Comparison of ENCODE assay signal across 8 mouse cellular contexts in genomic region chr5:134435836-134436331, GRCm38 (mm10). TPM values are rescaled to one million over a fixed set of nuclear protein-coding genes. Genes with fewer than 3 reads are reported as not detected.
A peak's percentile ranks its signal among the peaks of the same experiment; 100 is the strongest.
DNase-seq lines count a peak whose midpoint lies in the region; ATAC-seq and TF ChIP-seq lines count a peak whose summit lies in the region.

No protein-coding gene starts in this region.

- peak; percentile 64 for DNase-seq in liver, adult 2 months (ENCODE audit: extremely low read depth, low read depth, low spot score)
- no peak for DNase-seq in liver, embryonic 11.5 days (ENCODE audit: low spot score)
- peak; percentile 78 for DNase-seq in adrenal gland, postnatal 25 days
- peak; percentile 66 for DNase-seq in heart, postnatal 0 days (ENCODE audit: low spot score)
- peak; percentile 14 to 52 for DNase-seq in layer of hippocampus, adult 8-10 months (ENCODE audit: low spot score in 2 of 2)
- DNase-seq in retina, postnatal 7 days (ENCODE audit: low read depth, low spot score), result peak; percentile 28
- no peak for DNase-seq in spleen, postnatal 4 days (ENCODE audit: low spot score in 2 of 2)

- H3K36me3 ChIP-seq in liver, adult 2 months (ENCODE audit: control insufficient read depth, insufficient read depth, low read length), result no peaks in the 10 kb centered on the region
- H3K36me3 ChIP-seq in liver, embryonic 11.5 days (ENCODE audit: control insufficient read depth, insufficient read depth, low read length), result peaks cover 4% of the 10 kb centered on the region; the same call in 1 of the 2 replicates
- H3K36me3 ChIP-seq in forebrain, embryonic 12.5 days (replicated peaks), result peaks cover 20% of the 10 kb centered on the region
- H3K36me3 ChIP-seq in heart, postnatal 0 days (replicated peaks; ENCODE audit: control insufficient read depth, insufficient read depth, low read length), result no peaks in the 10 kb centered on the region

- TF ChIP-seq EP300 in heart, postnatal 0 days (IDR thresholded peaks at IDR 0.05; ENCODE audit: low read depth), result no peak

- no peak for ATAC-seq in liver, embryonic 11.5 days (replicated peaks; ENCODE audit: low FRiP score)
- ATAC-seq in forebrain, embryonic 12.5 days (ENCODE audit: low FRiP score), result no peak
- peak; percentile 72 for ATAC-seq in heart, postnatal 0 days (ENCODE audit: insufficient read depth, low read depth)

- peaks cover 44% of the 10 kb centered on the region for H3K4me1 ChIP-seq in liver, adult 2 months (ENCODE audit: control insufficient read depth, insufficient read depth, low read length)
- H3K4me1 ChIP-seq in liver, embryonic 11.5 days (replicated peaks; ENCODE audit: control insufficient read depth, insufficient read depth, low read length), result peaks cover 14% of the 10 kb centered on the region
- peaks cover 26% of the 10 kb centered on the region for H3K4me1 ChIP-seq in forebrain, embryonic 12.5 days
- peaks cover 49% of the 10 kb centered on the region for H3K4me1 ChIP-seq in heart, postnatal 0 days (ENCODE audit: control insufficient read depth, insufficient read depth)

- no peaks in the 10 kb centered on the region for H3K27me3 ChIP-seq in liver, adult 2 months (ENCODE audit: control insufficient read depth, insufficient read depth, low read length)
- H3K27me3 ChIP-seq in liver, embryonic 11.5 days (replicated peaks; ENCODE audit: control insufficient read depth, insufficient read depth, low read length), result no peaks in the 10 kb centered on the region
- no peaks in the 10 kb centered on the region for H3K27me3 ChIP-seq in forebrain, embryonic 12.5 days
- no peaks in the 10 kb centered on the region for H3K27me3 ChIP-seq in heart, postnatal 0 days (ENCODE audit: control insufficient read depth, insufficient read depth, low read length)

- H3K9ac ChIP-seq in liver, adult 2 months (ENCODE audit: low read depth, low read length), result peak overlapping the region; percentile 21; the same call in 1 of the 2 replicates
- H3K9ac ChIP-seq in liver, embryonic 11.5 days (ENCODE audit: low read depth, low read length), result no peak overlapping the region
- H3K9ac ChIP-seq in forebrain, embryonic 12.5 days, result no peak overlapping the region
- H3K9ac ChIP-seq in heart, postnatal 0 days (replicated peaks; ENCODE audit: low read depth, low read length), result no peak overlapping the region

- H3K27ac ChIP-seq in liver, adult 2 months (replicated peaks; ENCODE audit: insufficient read depth, low read depth, low read length), result peak overlapping the region; percentile 3; the same call in 1 of the 2 replicates
- H3K27ac ChIP-seq in liver, embryonic 11.5 days (ENCODE audit: low read depth, low read length), result no peak overlapping the region
- peak overlapping the region; percentile 62 for H3K27ac ChIP-seq in forebrain, embryonic 12.5 days
- H3K27ac ChIP-seq in heart, postnatal 0 days (ENCODE audit: low read depth), result peak overlapping the region; percentile 82

- WGBS in liver, adult 2 months, result 27% methylated on average over 12 of the region's 12 CpGs
- WGBS in liver, embryonic 11.5 days, result 57% methylated on average over 12 of the region's 12 CpGs
- WGBS in forebrain, embryonic 12.5 days, result 75% methylated on average over 12 of the region's 12 CpGs
- WGBS in heart, postnatal 0 days, result 38% methylated on average over 12 of the region's 12 CpGs

- H3K79me2 ChIP-seq in liver, adult 2 months (ENCODE audit: control insufficient read depth, insufficient read depth, low read length), result peaks cover 29% of the 10 kb centered on the region

- TF ChIP-seq POLR2A in liver, adult 2 months (IDR thresholded peaks at IDR 0.05; ENCODE audit: extremely low read depth, insufficient read depth, low read length), result no peak

- H3K9me3 ChIP-seq in liver, embryonic 11.5 days (ENCODE audit: control insufficient read depth, low read length), result no peaks in the 10 kb centered on the region
- H3K9me3 ChIP-seq in forebrain, embryonic 12.5 days, result 0 out of 2 replicates have a peak, but pooled peaks cover 4% of the 10 kb centered on the region
- no peaks in the 10 kb centered on the region for H3K9me3 ChIP-seq in heart, postnatal 0 days (replicated peaks; ENCODE audit: control insufficient read depth, low read length)

- no peak overlapping the region for H3K4me3 ChIP-seq in liver, adult 2 months (ENCODE audit: insufficient read depth, low read depth, low read length)
- no peak overlapping the region for H3K4me3 ChIP-seq in liver, embryonic 11.5 days (ENCODE audit: low read depth, low read length)
- H3K4me3 ChIP-seq in forebrain, embryonic 12.5 days (replicated peaks), result no peak overlapping the region
- H3K4me3 ChIP-seq in heart, postnatal 0 days (ENCODE audit: low read depth, low read length), result no peak overlapping the region

- H3K4me2 ChIP-seq in liver, embryonic 11.5 days, result no peak overlapping the region
- H3K4me2 ChIP-seq in forebrain, embryonic 12.5 days, result no peak overlapping the region
- H3K4me2 ChIP-seq in heart, postnatal 0 days (ENCODE audit: low read depth, low read length), result no peak overlapping the region

- no peak for TF ChIP-seq CTCF in liver, adult 2 months (IDR thresholded peaks at IDR 0.05; ENCODE audit: low read depth, low read length)
- no peak for TF ChIP-seq CTCF in heart, postnatal 0 days (IDR thresholded peaks at IDR 0.05; ENCODE audit: low read depth)

RNA-seq across cellular contexts. Expression of gene Gtf2ird1, which starts 20.6 kb away (rescaled TPM):
- total RNA-seq in liver, adult 2 months (2014; rRNA removed), result 6.5 and 14.8 TPM in 2 replicates
- polyA plus RNA-seq in liver, adult 2 months (2012; rRNA removed), result 14.9 and 15.3 TPM in 2 replicates
- 46.7 and 51.8 TPM in 2 replicates for polyA plus RNA-seq in liver, embryonic 11.5 days (2014; fragmentation: Nextera tagmentation; extraction: Ambion mirVana)
- 52.0 and 80.0 TPM in 2 replicates for total RNA-seq in adrenal gland, postnatal 25 days (2021)
- polyA plus RNA-seq in forebrain, embryonic 12.5 days (2016; fragmentation: Nextera tagmentation; extraction: Ambion mirVana), result 111 and 112 TPM in 2 replicates
- 28.8 and 63.7 TPM in 2 replicates for total RNA-seq in heart, postnatal 0 days (2014; rRNA removed; ENCODE audit: low replicate concordance)
- 20.5 and 27.7 TPM in 2 replicates for polyA plus RNA-seq in heart, postnatal 0 days (2015; fragmentation: Nextera tagmentation; extraction: Ambion mirVana)
- 10 to 100 TPM; 26.8 to 35.0 (median 32.8) TPM for total RNA-seq in layer of hippocampus, adult 8-10 months (2022)

Comparison
In these comparisons a context has a peak if more than half of its experiments do, and no peak if none do; other contexts are left out.
1. DNase-seq: peak in liver, adult 2 months (single experiment), adrenal gland, postnatal 25 days (single experiment), heart, postnatal 0 days (single experiment), layer of hippocampus, adult 8-10 months (2 of 2) and retina, postnatal 7 days (single experiment); none in liver, embryonic 11.5 days (single experiment) and spleen, postnatal 4 days (0 of 2).